Mouse (Mus musculus) limb, embryonic 11.5 days (tissue): ENCODE results near the gene H1foo. TPM values are rescaled to one million over a fixed set of nuclear protein-coding genes. Genes with fewer than 3 reads are reported as not detected.

Experiments used
- polyA plus RNA-seq: library from polyadenylated mRNA; unstranded; fragments of >200 nt; fragmentation: Nextera tagmentation; extraction: Ambion mirVana; gene quantifications from 2 replicates; pipeline ENCODE4 v1.2.1, GENCODE M21; 2014

H1foo gene
- polyA plus RNA-seq, 1 experiment from 2014 or later: not detected

Other genes with a start within 250 kb of the H1foo start
- gene Tmem40, start 182.5 kb upstream of the H1foo start, polyA plus RNA-seq: 2.2 and 2.6 TPM in 2 replicates
- 58.4 and 64.3 TPM in 2 replicates for gene Cand2, start 170.4 kb upstream of the H1foo start, polyA plus RNA-seq
- 2,129 and 2,157 TPM in 2 replicates for gene Rpl32, start 136.2 kb upstream of the H1foo start, polyA plus RNA-seq
- 0.40 and 0.72 TPM in 2 replicates for gene Efcab12, start 106.5 kb upstream of the H1foo start, polyA plus RNA-seq
- gene Mbd4, start 91.6 kb upstream of the H1foo start, polyA plus RNA-seq: 32.5 and 34.6 TPM in 2 replicates
- 29.4 and 32.8 TPM in 2 replicates for gene Ift122, start 91.5 kb upstream of the H1foo start, polyA plus RNA-seq
- 0.03 TPM in 1 of 2 replicates, not detected in the other for gene Rho, start 13.2 kb upstream of the H1foo start, polyA plus RNA-seq
- gene Plxnd1, start 50.1 kb downstream of the H1foo start, polyA plus RNA-seq: 19.6 and 26.5 TPM in 2 replicates
- 13.4 and 13.8 TPM in 2 replicates for gene Tmcc1, start 248.5 kb downstream of the H1foo start, polyA plus RNA-seq